Mouse (Mus musculus) heart, adult 2 months (tissue): ENCODE results near the gene Sec14l2. TPM values are rescaled to one million over a fixed set of nuclear protein-coding genes. Genes with fewer than 3 reads are reported as not detected.
"Not testable (repeated sequence)": the region's sequence is repeated elsewhere in the genome, so short reads cannot be mapped to it uniquely, and the experiment has no call there.

Source experiments
- DNase-seq, 2 experiments: peaks; one replicate each; pipeline ENCODE4 v3.0.0; 2021
- H3K27ac ChIP-seq: fragments of 200-600 bp; 2 replicates; pipeline ENCODE4 v1.8.1; 2022
- H3K27me3 ChIP-seq: fragments of 200-500 bp; 2 replicates; pipeline ENCODE4 v1.6.1; 2012; ENCODE audit warnings: mild to moderate bottlenecking, low read length, inconsistent platforms, mixed read lengths; ENCODE audit not compliant: control insufficient read depth, insufficient read depth
- H3K36me3 ChIP-seq: fragments of 200-500 bp; 2 replicates; pipeline ENCODE4 v1.6.1; 2012; ENCODE audit warnings: low read length, inconsistent platforms; ENCODE audit not compliant: control insufficient read depth, insufficient read depth
- H3K4me1 ChIP-seq: fragments of 200-500 bp; 2 replicates; pipeline ENCODE4 v1.6.1; 2011; ENCODE audit warnings: low read length; ENCODE audit not compliant: control insufficient read depth, insufficient read depth
- H3K4me3 ChIP-seq: fragments of 200-600 bp; 2 replicates; pipeline ENCODE4 v1.8.1; 2022
- H3K79me2 ChIP-seq: fragments of 200-500 bp; replicated peaks from 2 replicates; pipeline ENCODE4 v1.6.1; 2012; ENCODE audit warnings: mild to moderate bottlenecking, inconsistent platforms, low read length, moderate library complexity, mixed read lengths; ENCODE audit not compliant: control insufficient read depth, insufficient read depth
- H3K9ac ChIP-seq: fragments of 200-500 bp; 2 replicates; pipeline ENCODE4 v1.6.1; 2012; ENCODE audit warnings: low read depth, mild to moderate bottlenecking, control low read depth, inconsistent platforms, low read length, mixed read lengths
- CTCF ChIP-seq: fragments of 200-600 bp; IDR thresholded peaks from 2 replicates; pipeline ENCODE4 v1.8.1; 2022; ENCODE audit warnings: antibody characterized with exemption, mild to moderate bottlenecking, moderate library complexity
- EP300 ChIP-seq: fragments of 200-500 bp; IDR thresholded peaks from 2 replicates; pipeline ENCODE4 v1.6.1; 2011; ENCODE audit warnings: low read depth, low read length, control low read depth; ENCODE audit not compliant: insufficient read depth
- POLR2A ChIP-seq: fragments of 200-500 bp; IDR thresholded peaks from 2 replicates; pipeline ENCODE4 v1.6.1; 2011; ENCODE audit warnings: mild to moderate bottlenecking, low read depth, low read length, control low read depth; ENCODE audit not compliant: insufficient read depth
- WGBS: fragments of 180-500 bp; shearing (Covaris S2); methylation state at CpG from one replicate; pipeline ENCODE4 v1.1.7; 2018; 5-methylcytosine and 5-hydroxymethylcytosine counted together
- intact Hi-C: fragments of 180-260 bp; cut with DNase I; formaldehyde crosslinking; loops from one replicate; pipeline ENCODE4 v1.15.1; 2025
- polyA plus RNA-seq: library from polyadenylated mRNA; depleted of rRNA; stranded (reverse); fragments of >200 nt; gene quantifications from 2 replicates; pipeline ENCODE4 v1.2.3, GENCODE M21; 2012
- total RNA-seq, 2 experiments: library from RNA; stranded (reverse); gene quantifications; 2 replicates each; pipeline ENCODE4 v1.2.3; 2021

The Sec14l2 gene
- total and polyA plus RNA-seq, 3 experiments: 0.52 to 0.89 (median 0.53) TPM

DNA sequence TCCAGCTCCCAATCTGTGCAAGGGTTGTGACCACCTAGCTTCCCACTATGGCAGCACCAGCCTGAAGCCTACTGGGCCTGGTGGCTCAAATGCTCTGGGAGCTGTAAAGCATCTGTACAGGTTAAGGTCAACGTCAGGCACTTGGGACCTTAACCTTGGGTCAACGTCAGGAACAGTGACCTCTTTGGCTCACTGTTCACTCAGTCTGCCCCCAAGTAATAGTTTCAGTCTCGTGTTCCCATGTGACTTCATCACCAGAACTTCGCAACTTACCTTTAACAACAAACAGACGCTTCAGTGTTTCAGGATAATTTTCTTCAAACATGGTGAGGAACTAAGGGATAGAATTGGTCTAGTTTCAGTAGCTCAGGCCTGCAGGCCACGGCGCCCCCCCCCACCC is 14.5 kb downstream of the Sec14l2 start:
- Histone ChIP-seq H3K27me3 (no peaks in the 10 kb centered on the region), H3K79me2 (no peaks in the 10 kb centered on the region), H3K27ac (no peak overlapping the region), H3K4me3 (no peak overlapping the region), H3K36me3 (no peaks in the 10 kb centered on the region), H3K9ac (no peak overlapping the region), H3K4me1 (no peaks in the 10 kb centered on the region)
- WGBS: 80% methylated on average over 7 of the region's 7 CpGs
- intact Hi-C loops: no loop called here
- TF ChIP-seq POLR2A: no peak
- TF ChIP-seq EP300: no peak
- no peak for TF ChIP-seq CTCF
- DNase-seq: no peak

DNA sequence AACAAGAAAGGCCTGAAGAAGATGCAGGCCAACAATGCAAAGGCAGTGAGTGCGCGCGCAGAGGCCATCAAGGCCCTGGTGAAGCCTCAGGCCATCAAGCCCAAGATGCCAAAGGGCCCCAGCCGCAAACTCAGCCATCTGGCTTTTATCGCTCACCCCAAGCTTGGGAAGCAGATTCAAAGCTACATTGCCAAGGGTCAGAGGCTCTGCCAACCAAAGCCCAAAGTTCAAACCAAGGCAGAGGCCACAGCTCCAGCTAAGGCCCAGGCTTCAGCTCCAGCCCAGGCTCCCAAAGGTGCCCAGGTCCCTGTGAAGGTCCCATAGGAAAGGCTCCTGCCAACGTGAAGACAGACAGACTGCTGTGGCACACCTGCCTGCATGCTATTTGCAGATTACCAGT is 15.3 kb downstream of the Sec14l2 start:
- intact Hi-C loops, H3K79me2 ChIP-seq, H3K27me3 ChIP-seq, H3K27ac ChIP-seq, H3K4me3 ChIP-seq, H3K36me3 ChIP-seq, DNase-seq, H3K9ac ChIP-seq, H3K4me1 ChIP-seq: not testable (repeated sequence)
- WGBS: 91% methylated on average over 6 of the region's 6 CpGs

DNA sequence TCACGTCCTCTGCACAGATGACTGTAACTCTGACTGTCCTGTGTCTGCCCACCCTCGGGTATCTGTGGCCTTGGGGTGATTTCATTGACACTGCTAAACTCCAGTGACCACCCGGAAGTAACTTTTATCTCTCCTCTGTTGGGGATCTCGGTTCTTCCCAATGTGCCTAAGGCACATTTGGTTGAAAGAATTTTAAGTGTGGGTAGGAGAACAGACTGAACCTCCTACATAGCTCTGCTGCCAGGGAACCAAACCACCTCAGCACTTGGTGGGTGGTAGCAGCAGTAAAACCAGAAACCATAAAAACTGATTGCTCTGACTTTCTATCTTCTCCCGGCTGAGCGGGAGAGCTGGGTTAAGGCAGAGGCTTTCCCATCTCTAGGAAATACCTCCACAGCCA is 17.8 kb downstream of the Sec14l2 start:
- Histone ChIP-seq H3K79me2 (no peaks in the 10 kb centered on the region), H3K9ac (no peak overlapping the region), H3K36me3 (no peaks in the 10 kb centered on the region), H3K27ac (no peak overlapping the region), H3K4me1 (no peaks in the 10 kb centered on the region), H3K27me3 (no peaks in the 10 kb centered on the region), H3K4me3 (no peak overlapping the region)
- intact Hi-C loops: no loop called here
- WGBS: 64% methylated on average over 6 of the region's 6 CpGs
- no peak for DNase-seq
- no peak for TF ChIP-seq EP300
- TF ChIP-seq CTCF: no peak
- no peak for TF ChIP-seq POLR2A

DNA sequence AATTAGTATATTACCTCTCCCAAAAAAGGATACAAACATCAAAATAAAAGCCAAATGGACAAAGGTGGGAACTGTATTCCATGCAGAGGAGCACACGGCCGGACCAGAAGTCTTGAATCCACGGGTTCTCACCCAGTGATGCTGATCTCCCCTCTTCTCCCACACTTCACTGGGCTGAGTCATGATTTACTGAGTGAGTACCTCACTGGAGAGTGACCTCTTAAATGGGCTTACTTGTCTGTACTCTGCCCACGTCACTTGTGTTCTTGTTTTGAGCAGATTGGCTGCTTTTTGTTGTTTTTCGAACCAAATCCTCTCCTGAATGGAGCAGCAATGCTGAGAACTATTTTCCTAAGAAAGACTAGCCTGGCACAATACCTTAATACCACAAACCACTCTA is 18.2 kb downstream of the Sec14l2 start:
- TF ChIP-seq EP300 (no peak), POLR2A (no peak), CTCF (no peak)
- Histone ChIP-seq H3K27ac (no peak overlapping the region), H3K79me2 (no peaks in the 10 kb centered on the region), H3K4me1 (no peaks in the 10 kb centered on the region), H3K36me3 (no peaks in the 10 kb centered on the region), H3K4me3 (no peak overlapping the region), H3K9ac (no peak overlapping the region), H3K27me3 (no peaks in the 10 kb centered on the region)
- 88% methylated on average over 5 of the region's 5 CpGs for WGBS
- no peak for DNase-seq
- intact Hi-C loops: no loop called here

DNA sequence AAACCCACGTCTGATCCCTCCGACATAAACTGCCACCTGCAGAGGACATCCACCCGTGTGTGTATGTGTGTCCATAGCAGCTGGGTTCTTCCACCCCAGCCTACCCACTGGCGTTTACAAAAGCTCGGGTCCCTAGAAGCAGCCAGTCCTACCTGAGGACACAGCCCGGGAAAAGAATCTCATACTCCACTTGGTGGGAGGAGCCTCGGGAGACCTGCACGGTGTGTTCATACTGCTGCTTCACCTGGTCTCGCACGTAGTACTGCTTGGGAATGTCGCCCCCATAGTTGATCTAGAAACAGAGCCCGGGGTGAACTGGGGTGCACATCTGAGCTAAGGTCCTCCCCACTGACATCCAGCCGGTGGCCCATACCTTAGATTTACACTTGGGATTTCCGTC is 19.7 kb downstream of the Sec14l2 start:
- H3K4me1 ChIP-seq: no peaks in the 10 kb centered on the region
- WGBS: 82% methylated on average over 14 of the region's 14 CpGs
- no peak overlapping the region for H3K27ac ChIP-seq
- H3K36me3 ChIP-seq: no peaks in the 10 kb centered on the region
- H3K79me2 ChIP-seq: no peaks in the 10 kb centered on the region
- TF ChIP-seq POLR2A (no peak), EP300 (no peak), CTCF (no peak)
- DNase-seq: no peak
- H3K4me3 ChIP-seq: no peak overlapping the region
- intact Hi-C loops: no loop called here
- no peaks in the 10 kb centered on the region for H3K27me3 ChIP-seq
- H3K9ac ChIP-seq: no peak overlapping the region

DNA sequence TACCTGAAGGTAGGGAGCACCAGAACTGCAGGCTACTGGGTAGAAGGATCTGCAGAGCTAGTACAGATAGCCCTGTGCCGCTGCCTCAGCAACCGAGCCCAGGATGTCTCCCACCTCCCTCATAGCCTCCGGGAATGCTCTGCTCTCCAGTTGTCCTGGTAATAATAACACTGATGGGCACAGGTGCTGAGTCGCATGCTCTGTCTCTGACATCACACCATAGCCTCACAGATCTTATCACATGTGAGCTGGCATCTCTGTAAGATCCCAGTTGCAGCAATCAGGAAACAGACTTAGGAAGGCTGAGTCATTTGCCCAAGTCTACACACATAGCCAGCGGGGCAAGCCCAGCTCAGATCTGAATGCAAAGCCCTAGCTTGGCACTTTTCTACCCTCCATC is 21.4 kb downstream of the Sec14l2 start:
- WGBS: 66% methylated on average over 5 of the region's 5 CpGs
- Histone ChIP-seq H3K27ac (no peak overlapping the region), H3K36me3 (no peaks in the 10 kb centered on the region), H3K79me2 (no peaks in the 10 kb centered on the region), H3K9ac (no peak overlapping the region), H3K27me3 (no peaks in the 10 kb centered on the region), H3K4me1 (no peaks in the 10 kb centered on the region), H3K4me3 (no peak overlapping the region)
- TF ChIP-seq CTCF (no peak), EP300 (no peak), POLR2A (no peak)
- intact Hi-C loops: no loop called here
- DNase-seq: no peak

DNA sequence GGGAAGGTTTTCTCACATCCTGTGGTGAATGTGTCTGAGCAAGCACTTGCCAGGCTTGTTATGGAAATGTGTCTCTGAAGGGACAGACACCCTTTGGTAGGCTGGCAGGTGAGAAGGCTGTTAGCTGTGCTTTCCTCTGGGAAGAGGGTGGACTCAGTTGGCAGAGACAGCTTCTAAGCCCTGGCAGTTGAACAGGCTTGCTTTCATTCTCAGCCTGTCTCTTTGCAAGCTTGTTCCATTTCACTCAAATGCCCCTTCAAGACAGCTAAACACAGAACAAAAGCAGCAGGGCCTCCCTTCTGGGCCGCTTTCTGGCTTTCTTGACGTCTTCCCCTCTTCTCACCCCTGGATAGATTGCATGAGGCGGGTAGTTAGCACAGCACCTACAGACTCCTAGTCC is 23.8 kb downstream of the Sec14l2 start:
- H3K27ac ChIP-seq: no peak overlapping the region
- WGBS: 84% methylated on average over 3 of the region's 3 CpGs
- H3K9ac ChIP-seq: no peak overlapping the region
- no peaks in the 10 kb centered on the region for H3K36me3 ChIP-seq
- no peak for DNase-seq
- H3K79me2 ChIP-seq: no peaks in the 10 kb centered on the region
- peaks cover 1% of the 10 kb centered on the region; the same call in 1 of the 2 replicates for H3K4me1 ChIP-seq
- intact Hi-C loops: loop anchor here (5.0 kb wide), 1 partner anchor 998 kb away; the partner anchor contains the start of genes Ewsr1 and Rhbdd3
- H3K4me3 ChIP-seq: no peak overlapping the region
- no peak for TF ChIP-seq CTCF
- TF ChIP-seq EP300: no peak
- TF ChIP-seq POLR2A: no peak
- H3K27me3 ChIP-seq: no peaks in the 10 kb centered on the region
